Mouse (Mus musculus): Measurements from ENCODE around the gene Cideb. TPM values are rescaled to one million over a fixed set of nuclear protein-coding genes. Genes with fewer than 3 reads are reported as not detected.
"Not testable (repeated sequence)": the region's sequence is repeated elsewhere in the genome, so short reads cannot be mapped to it uniquely, and the experiment has no call there.

Gene Cideb
- polyA plus RNA-seq, 1 experiment from 2014 or later = 0.33 TPM

GRCm38 (mm10) chr14:55760156-55760555, 1.9 kb upstream of the Cideb start:
- peak overlapping the region; percentile 10; the same call in 1 of the 2 replicates for H3K4me3 ChIP-seq (ENCODE audit: low read depth, low read length)
- H3K4me2 ChIP-seq (ENCODE audit: low read depth, low read length) = peak overlapping the region; percentile 50
- not testable (repeated sequence) for H3K9me3 ChIP-seq (ENCODE audit: control insufficient read depth, low read length)

GRCm38 (mm10) chr14:55757566-55757965, 692 bp downstream of the Cideb start:
- Histone ChIP-seq H3K4me3 (ENCODE audit: low read depth, low read length) (no peak overlapping the region), H3K27ac (replicated peaks; ENCODE audit: low read depth, low read length) (no peak overlapping the region), H3K4me2 (ENCODE audit: low read depth, low read length) (no peak overlapping the region), H3K36me3 (ENCODE audit: control insufficient read depth, insufficient read depth, low read length) (peaks cover 44% of the 10 kb centered on the region), H3K27me3 (replicated peaks; ENCODE audit: control insufficient read depth, insufficient read depth, low read length) (peaks cover 14% of the 10 kb centered on the region), H3K9ac (ENCODE audit: low read depth, low read length) (no peak overlapping the region), H3K9me3 (ENCODE audit: control insufficient read depth, low read length) (no peaks in the 10 kb centered on the region), H3K4me1 (ENCODE audit: control insufficient read depth, insufficient read depth, low read length) (peaks cover 6% of the 10 kb centered on the region; the same call in 1 of the 2 replicates)
- no peak for DNase-seq (ENCODE audit: low spot score)
- ATAC-seq (ENCODE audit: low read depth) = no peak
- 86% methylated on average over 6 of the region's 6 CpGs for whole genome bisulfite sequencing

More at GRCm38 (mm10) chr14:55760156-55760555, 1.9 kb upstream of the Cideb start:
- not testable (repeated sequence) for ATAC-seq (ENCODE audit: low read depth); H3K4me1 ChIP-seq (ENCODE audit: control insufficient read depth, insufficient read depth, low read length); H3K27ac ChIP-seq (replicated peaks; ENCODE audit: low read depth, low read length)
- peaks cover 18% of the 10 kb centered on the region for H3K27me3 ChIP-seq (replicated peaks; ENCODE audit: control insufficient read depth, insufficient read depth, low read length)
- H3K9ac ChIP-seq (ENCODE audit: low read depth, low read length) = peak overlapping the region; percentile 45; the same call in 1 of the 2 replicates
- peak; percentile 82 for DNase-seq (ENCODE audit: low spot score)
- WGBS = 2% methylated on average over 5 of the region's 6 CpGs
- peaks cover 18% of the 10 kb centered on the region for H3K36me3 ChIP-seq (ENCODE audit: control insufficient read depth, insufficient read depth, low read length)

DNA sequence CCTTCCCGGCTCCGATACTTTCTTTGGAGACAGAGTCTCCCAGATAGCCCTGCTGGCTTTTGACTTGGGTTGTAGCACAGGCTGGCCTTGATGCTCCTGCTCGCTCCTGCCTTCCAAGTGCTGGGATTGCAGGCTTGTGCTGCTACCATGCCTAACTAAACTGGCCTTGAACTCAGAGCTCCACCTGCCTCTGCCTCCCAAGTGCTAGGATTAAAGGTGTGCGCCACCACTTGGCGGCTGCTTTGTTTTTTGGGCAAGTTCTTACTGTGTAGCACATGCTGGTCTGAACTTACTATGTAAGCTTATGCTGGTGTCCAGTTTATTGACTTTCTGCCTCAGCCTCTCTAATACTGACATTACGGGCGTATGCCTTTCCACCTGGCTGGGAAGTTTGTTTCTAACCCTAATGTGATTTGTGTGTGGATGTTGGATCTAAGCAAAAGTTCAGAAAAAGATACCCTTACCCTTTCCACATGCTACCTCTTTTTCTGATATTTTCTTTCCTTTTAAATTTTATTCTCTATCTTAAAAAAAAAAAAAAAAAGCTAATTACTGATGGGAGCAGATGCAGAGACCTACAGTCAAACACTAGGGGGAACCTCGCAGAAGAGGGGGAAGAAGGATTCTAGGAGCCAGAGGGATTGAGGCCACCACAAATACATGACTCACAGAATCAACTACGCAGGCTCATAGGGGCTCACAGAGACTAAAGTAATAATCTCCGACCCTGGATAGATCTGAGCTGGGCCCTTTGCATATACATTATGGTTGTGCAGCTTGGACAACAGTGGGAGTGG, 11.0 kb downstream of the Cideb start:
- no peak overlapping the region for H3K27ac ChIP-seq (replicated peaks; ENCODE audit: low read depth, low read length)
- 0 out of 2 replicates have a peak overlapping the region, but pooled peaks have one; percentile 37 for H3K9ac ChIP-seq (ENCODE audit: low read depth, low read length)
- no peaks in the 10 kb centered on the region for H3K9me3 ChIP-seq (ENCODE audit: control insufficient read depth, low read length)
- no peaks in the 10 kb centered on the region for H3K27me3 ChIP-seq (replicated peaks; ENCODE audit: control insufficient read depth, insufficient read depth, low read length)
- H3K36me3 ChIP-seq (ENCODE audit: control insufficient read depth, insufficient read depth, low read length) = peaks cover 37% of the 10 kb centered on the region
- no peak for ATAC-seq (ENCODE audit: low read depth)
- peak overlapping the region; percentile 92 for H3K4me3 ChIP-seq (ENCODE audit: low read depth, low read length)
- H3K4me1 ChIP-seq (ENCODE audit: control insufficient read depth, insufficient read depth, low read length) = peaks cover 12% of the 10 kb centered on the region
- 91% methylated on average over 10 of the region's 10 CpGs for WGBS
- peak overlapping the region; percentile 91 for H3K4me2 ChIP-seq (ENCODE audit: low read depth, low read length)
- DNase-seq (ENCODE audit: low spot score) = no peak

DNA sequence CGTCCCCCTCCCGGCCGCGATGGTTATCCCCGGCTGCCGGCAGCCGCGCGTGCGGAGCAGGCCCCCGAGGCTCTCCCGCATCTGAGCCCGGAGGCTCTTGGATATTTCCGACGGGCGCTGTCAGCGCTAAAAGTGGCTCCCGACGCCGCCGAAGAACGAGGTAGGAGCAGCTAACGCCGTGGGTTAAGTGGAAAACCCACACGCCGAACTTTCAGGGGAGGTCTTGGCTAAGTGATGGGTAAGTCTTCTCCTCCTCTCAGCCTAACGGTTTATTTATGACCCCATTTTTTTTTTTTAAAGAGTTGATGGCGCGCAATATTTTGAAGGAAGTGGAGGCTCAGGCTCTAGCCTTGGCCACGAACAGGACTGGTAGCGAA, 12.4 kb downstream of the Cideb start:
- no peak for ATAC-seq (ENCODE audit: low read depth)
- under 1% methylated on average over 31 of the region's 31 CpGs for WGBS

DNA sequence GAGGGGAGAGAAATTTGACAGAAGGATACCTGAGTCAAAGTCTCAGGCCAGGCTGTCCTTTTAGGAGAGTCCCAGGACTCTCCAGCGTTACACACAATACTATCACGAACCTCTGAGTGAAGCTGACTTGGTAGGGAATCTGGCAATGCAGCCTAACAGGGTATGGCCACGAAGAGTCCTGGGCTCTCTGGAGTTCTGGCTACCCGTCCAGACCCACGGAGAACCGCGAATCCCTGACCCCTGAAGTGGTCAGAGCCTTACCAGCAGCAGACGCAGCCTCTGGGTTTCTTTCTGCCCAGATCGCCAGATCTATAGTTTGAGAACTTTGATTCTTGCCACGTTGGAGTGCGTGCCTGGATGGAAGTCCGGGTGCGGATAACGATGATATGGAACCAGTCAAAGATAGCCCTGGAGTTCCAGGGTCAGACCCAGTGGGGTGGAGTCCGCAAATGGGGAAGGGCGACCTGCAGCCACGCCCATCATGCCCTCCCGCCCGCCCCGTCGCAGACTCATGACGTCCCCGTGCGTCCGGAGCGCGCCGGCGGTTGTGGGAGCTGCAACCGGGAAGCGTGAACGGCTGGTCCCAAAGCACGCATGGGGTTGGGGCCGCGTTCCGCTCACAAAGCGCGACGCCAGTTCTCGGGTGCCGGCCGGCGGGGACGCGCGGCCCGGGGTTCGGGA, 12.9 kb downstream of the Cideb start, which contains the start of the genes Dhrs1 and Nop9:
Dhrs1 (minus strand) TSS at position 511 of the 681 bp plus-strand sequence.
Nop9 (plus strand) TSS at position 514 of the 681 bp plus-strand sequence.
- H3K9me3 ChIP-seq (ENCODE audit: control insufficient read depth, low read length) = no peaks in the 10 kb centered on the region
- 3% methylated on average over 35 of the region's 48 CpGs for WGBS
- peaks cover 12% of the 10 kb centered on the region for H3K4me1 ChIP-seq (ENCODE audit: control insufficient read depth, insufficient read depth, low read length)
- peak within 1 kb of the TSS; percentile 91 for H3K4me2 ChIP-seq (ENCODE audit: low read depth, low read length)
- H3K27ac ChIP-seq (replicated peaks; ENCODE audit: low read depth, low read length) = peak within 1 kb of the TSS; percentile 53; the same call in 1 of the 2 replicates
- H3K27me3 ChIP-seq (replicated peaks; ENCODE audit: control insufficient read depth, insufficient read depth, low read length) = no peaks in the 10 kb centered on the region
- peaks cover 38% of the 10 kb centered on the region for H3K36me3 ChIP-seq (ENCODE audit: control insufficient read depth, insufficient read depth, low read length)
- DNase-seq (ENCODE audit: low spot score) (peak; percentile 92), ATAC-seq (ENCODE audit: low read depth) (peak; percentile 91)
- H3K9ac ChIP-seq (ENCODE audit: low read depth, low read length) = peak within 1 kb of the TSS; percentile 89
- H3K4me3 ChIP-seq (ENCODE audit: low read depth, low read length) = peak within 1 kb of the TSS; percentile 92

More for the DNA sequence above, 12.4 kb downstream of the Cideb start:
- Histone ChIP-seq H3K9ac (ENCODE audit: low read depth, low read length) (peak overlapping the region; percentile 89), H3K27ac (replicated peaks; ENCODE audit: low read depth, low read length) (peak overlapping the region; percentile 53; the same call in 1 of the 2 replicates), H3K4me1 (ENCODE audit: control insufficient read depth, insufficient read depth, low read length) (peaks cover 12% of the 10 kb centered on the region), H3K9me3 (ENCODE audit: control insufficient read depth, low read length) (no peaks in the 10 kb centered on the region), H3K36me3 (ENCODE audit: control insufficient read depth, insufficient read depth, low read length) (peaks cover 39% of the 10 kb centered on the region), H3K4me2 (ENCODE audit: low read depth, low read length) (peak overlapping the region; percentile 91), H3K27me3 (replicated peaks; ENCODE audit: control insufficient read depth, insufficient read depth, low read length) (no peaks in the 10 kb centered on the region), H3K4me3 (ENCODE audit: low read depth, low read length) (peak overlapping the region; percentile 92)
- DNase-seq (ENCODE audit: low spot score) = no peak

- DNase-seq (ENCODE audit: low spot score) (peak; percentile 79), ATAC-seq (ENCODE audit: low read depth) (peak; percentile 77)
- Histone ChIP-seq H3K36me3 (ENCODE audit: control insufficient read depth, insufficient read depth, low read length) (peaks cover 41% of the 10 kb centered on the region), H3K4me3 (ENCODE audit: low read depth, low read length) (no peak overlapping the region), H3K27me3 (replicated peaks; ENCODE audit: control insufficient read depth, insufficient read depth, low read length) (no peaks in the 10 kb centered on the region), H3K4me1 (ENCODE audit: control insufficient read depth, insufficient read depth, low read length) (peaks cover 12% of the 10 kb centered on the region), H3K27ac (replicated peaks; ENCODE audit: low read depth, low read length) (no peak overlapping the region), H3K9me3 (ENCODE audit: control insufficient read depth, low read length) (no peaks in the 10 kb centered on the region), H3K4me2 (ENCODE audit: low read depth, low read length) (peak overlapping the region; percentile 91), H3K9ac (ENCODE audit: low read depth, low read length) (peak overlapping the region; percentile 49; the same call in 1 of the 2 replicates)
- WGBS = 16% methylated on average over 10 of the region's 10 CpGs
These were observed 14.5 kb downstream of the Cideb start for GRCm38 (mm10) chr14:55743711-55744110.

DNA sequence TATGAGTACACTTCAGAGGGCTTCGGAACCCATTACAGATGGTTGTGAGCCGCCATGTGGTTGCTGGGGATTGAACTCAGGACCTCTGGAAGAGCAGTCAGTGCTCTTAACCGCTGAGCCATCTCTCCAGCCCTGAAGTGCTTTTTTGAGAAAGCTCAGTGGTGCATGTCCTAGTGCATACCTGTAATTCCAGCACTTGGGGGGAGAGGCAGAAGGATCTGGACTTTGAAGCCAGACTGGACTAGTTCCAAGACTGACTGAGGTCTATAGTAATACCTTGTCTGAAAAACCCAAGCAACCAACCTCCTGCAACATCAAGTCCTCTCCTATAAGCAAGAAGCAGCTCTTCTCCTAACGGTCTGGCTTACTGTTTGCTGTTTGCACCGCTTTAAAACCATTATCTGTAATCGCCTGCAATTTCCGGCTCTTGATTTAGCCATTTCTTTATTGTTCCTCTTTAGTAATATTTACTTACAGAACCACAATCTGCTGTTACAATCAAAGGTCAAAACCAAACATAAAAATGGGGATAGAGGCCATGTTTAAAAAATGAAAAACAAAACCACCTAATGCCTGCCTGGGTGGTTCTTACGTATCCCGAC, 21.1 kb downstream of the Cideb start:
- Histone ChIP-seq H3K9me3 (ENCODE audit: control insufficient read depth, low read length) (no peaks in the 10 kb centered on the region), H3K4me1 (ENCODE audit: control insufficient read depth, insufficient read depth, low read length) (no peaks in the 10 kb centered on the region), H3K27me3 (replicated peaks; ENCODE audit: control insufficient read depth, insufficient read depth, low read length) (no peaks in the 10 kb centered on the region), H3K27ac (replicated peaks; ENCODE audit: low read depth, low read length) (no peak overlapping the region), H3K36me3 (ENCODE audit: control insufficient read depth, insufficient read depth, low read length) (peaks cover 38% of the 10 kb centered on the region), H3K9ac (ENCODE audit: low read depth, low read length) (no peak overlapping the region), H3K4me3 (ENCODE audit: low read depth, low read length) (no peak overlapping the region), H3K4me2 (ENCODE audit: low read depth, low read length) (no peak overlapping the region)
- ATAC-seq (ENCODE audit: low read depth) (no peak), DNase-seq (ENCODE audit: low spot score) (no peak)
- WGBS = 83% methylated on average over 9 of the region's 9 CpGs

DNA sequence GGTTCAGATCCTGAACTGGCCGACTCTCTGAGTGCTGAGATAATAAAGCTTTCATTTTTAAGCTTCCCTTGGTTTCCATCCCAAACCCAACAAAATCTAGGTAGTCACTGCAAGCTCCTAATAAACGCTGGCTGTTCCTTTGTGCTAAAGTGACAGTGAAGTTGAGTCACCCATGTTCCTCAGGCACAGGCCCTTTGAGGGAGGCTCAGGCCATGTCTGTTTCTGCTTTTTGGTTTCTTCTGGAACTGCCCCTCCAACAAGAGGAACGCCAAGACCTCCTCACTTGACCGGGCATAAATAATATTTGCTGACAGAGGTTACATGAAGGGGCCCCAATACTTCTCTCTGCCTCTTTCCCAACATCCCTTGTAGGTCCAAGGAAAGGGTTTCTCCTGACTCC, 22.5 kb downstream of the Cideb start:
- no peak for ATAC-seq (ENCODE audit: low read depth)
- Histone ChIP-seq H3K9me3 (ENCODE audit: control insufficient read depth, low read length) (no peaks in the 10 kb centered on the region), H3K4me3 (ENCODE audit: low read depth, low read length) (no peak overlapping the region), H3K27ac (replicated peaks; ENCODE audit: low read depth, low read length) (no peak overlapping the region), H3K4me2 (ENCODE audit: low read depth, low read length) (no peak overlapping the region), H3K36me3 (ENCODE audit: control insufficient read depth, insufficient read depth, low read length) (peaks cover 25% of the 10 kb centered on the region), H3K27me3 (replicated peaks; ENCODE audit: control insufficient read depth, insufficient read depth, low read length) (no peaks in the 10 kb centered on the region), H3K9ac (ENCODE audit: low read depth, low read length) (no peak overlapping the region), H3K4me1 (ENCODE audit: control insufficient read depth, insufficient read depth, low read length) (no peaks in the 10 kb centered on the region)
- WGBS = 80% methylated on average over 4 of the region's 4 CpGs
- no peak for DNase-seq (ENCODE audit: low spot score)

Data from embryonic facial prominence, embryonic 14.5 days (tissue).